Mouse (Mus musculus) embryonic facial prominence, embryonic 11.5 days (tissue): ENCODE data around the gene Sgo2a. TPM values are rescaled to one million over a fixed set of nuclear protein-coding genes. Genes with fewer than 3 reads are reported as not detected.

Experiments
- ATAC-seq: fragments of 200-750 bp; cut with Nextera tagmentation; replicated peaks from 2 replicates; pipeline ENCODE4 v1.8.0; 2017; ENCODE audit warnings: low read depth; ENCODE audit not compliant: insufficient number of reproducible peaks, low FRiP score, low TSS enrichment
- DNase-seq: peaks from one replicate; pipeline ENCODE4 v3.0.0-alpha.2; 2015; ENCODE audit warnings: low spot score
- H3K27ac ChIP-seq: fragments of 300-500 bp; sonication (generic); replicated peaks from 2 replicates; pipeline ENCODE4 v1.5.1; 2014; ENCODE audit warnings: mild to moderate bottlenecking, low read depth, low read length, control low read depth
- H3K27me3 ChIP-seq: fragments of 300-500 bp; sonication (generic); 2 replicates; pipeline ENCODE4 v1.6.1; 2014; ENCODE audit warnings: mild to moderate bottlenecking, low read length, moderate library complexity, mixed read lengths; ENCODE audit not compliant: control insufficient read depth, insufficient read depth
- H3K36me3 ChIP-seq: fragments of 300-500 bp; sonication (generic); replicated peaks from 2 replicates; pipeline ENCODE4 v1.6.1; 2014; ENCODE audit warnings: low read depth, mild to moderate bottlenecking, low read length, moderate library complexity, mixed read lengths; ENCODE audit not compliant: control insufficient read depth, insufficient read depth
- H3K4me1 ChIP-seq: fragments of 300-500 bp; sonication (generic); 2 replicates; pipeline ENCODE4 v1.6.1; 2014; ENCODE audit warnings: low read length, mixed read lengths; ENCODE audit not compliant: control insufficient read depth, insufficient read depth
- H3K4me2 ChIP-seq: fragments of 300-500 bp; sonication (generic); 2 replicates; pipeline ENCODE4 v1.6.1; 2014; ENCODE audit warnings: low read depth, mild to moderate bottlenecking, control low read depth, low read length, moderate library complexity
- H3K4me3 ChIP-seq: fragments of 300-500 bp; sonication (generic); 2 replicates; pipeline ENCODE4 v1.5.1; 2014; ENCODE audit warnings: low read depth, low read length, control low read depth
- H3K9ac ChIP-seq: fragments of 300-500 bp; sonication (generic); replicated peaks from 2 replicates; pipeline ENCODE4 v1.6.1; 2014; ENCODE audit warnings: mild to moderate bottlenecking, control low read depth, low read length
- H3K9me3 ChIP-seq: fragments of 300-500 bp; sonication (generic); replicated peaks from 2 replicates; pipeline ENCODE4 v1.6.1; 2016; ENCODE audit warnings: mild to moderate bottlenecking, low read length, inconsistent platforms, mixed read lengths; ENCODE audit not compliant: control insufficient read depth
- WGBS: fragments of 180-500 bp; shearing (Covaris S2); extraction: QIAGEN DNeasy Blood & Tissue Kit; methylation state at CpG from one replicate; pipeline ENCODE4 v1.1.7; 2014; 5-methylcytosine and 5-hydroxymethylcytosine counted together
- polyA plus RNA-seq: library from polyadenylated mRNA; unstranded; fragments of >200 nt; fragmentation: Nextera tagmentation; extraction: Ambion mirVana; gene quantifications from 2 replicates; pipeline ENCODE4 v1.2.1, GENCODE M21; 2014

The Sgo2a gene
- polyA plus RNA-seq, 1 experiment from 2014 or later, result 35.7 TPM

DNA sequence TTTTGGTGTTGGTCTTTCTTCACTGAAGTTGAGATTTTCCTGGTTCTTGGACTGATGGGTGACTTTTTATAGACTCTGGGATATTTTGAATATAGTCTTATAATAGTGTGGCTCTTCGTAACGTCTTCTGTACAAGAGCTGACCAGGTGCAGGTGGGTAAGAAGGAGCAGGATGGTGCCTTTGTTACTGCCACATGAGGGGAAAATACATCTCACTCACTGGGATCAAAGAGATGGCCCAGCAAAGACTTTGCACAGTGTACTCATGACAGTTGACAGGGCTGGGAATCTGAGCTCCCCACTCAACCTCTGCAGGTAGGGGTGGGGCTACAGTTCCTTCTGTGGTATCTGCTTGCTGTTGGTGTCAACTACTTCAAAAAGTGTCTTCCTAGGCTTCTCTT lies 78.5 kb downstream of the Sgo2a start:
- H3K36me3 ChIP-seq, result no peaks in the 10 kb centered on the region
- 87% methylated on average over 2 of the region's 2 CpGs for WGBS

More for the DNA sequence above, 78.5 kb downstream of the Sgo2a start:
- ATAC-seq (no peak), DNase-seq (no peak)
- no peaks in the 10 kb centered on the region for H3K4me1 ChIP-seq
- no peaks in the 10 kb centered on the region for H3K27me3 ChIP-seq
- no peaks in the 10 kb centered on the region for H3K9me3 ChIP-seq
- H3K4me2 ChIP-seq, result no peak overlapping the region
- no peak overlapping the region for H3K4me3 ChIP-seq
- no peak overlapping the region for H3K9ac ChIP-seq
- H3K27ac ChIP-seq, result no peak overlapping the region

Other genes with a start within 250 kb of the Sgo2a start
- gene Spats2l, start 221.8 kb upstream of the Sgo2a start, polyA plus RNA-seq, result 51.9 and 52.4 TPM in 2 replicates
- 17.4 and 19.6 TPM in 2 replicates for gene Kctd18, start 23.0 kb downstream of the Sgo2a start, polyA plus RNA-seq
- gene Aox1, start 34.0 kb downstream of the Sgo2a start, polyA plus RNA-seq, result not detected in 2 replicates
- gene Aox3, start 117.2 kb downstream of the Sgo2a start, polyA plus RNA-seq, result 0.33 and 0.48 TPM in 2 replicates
- 0.13 TPM in 1 of 2 replicates, not detected in the other for gene Aox4, start 214.4 kb downstream of the Sgo2a start, polyA plus RNA-seq